Mouse (Mus musculus): ENCODE measurements around the gene Slc25a5. TPM values are rescaled to one million over a fixed set of nuclear protein-coding genes. Genes with fewer than 3 reads are reported as not detected.

The Slc25a5 gene
- polyA plus RNA-seq, 2 experiments: 362 to 536 TPM

GRCm38 (mm10) chrX:36799131-36799879 is 3.9 kb downstream of the Slc25a5 start:
- DNase-seq (ENCODE audit: low spot score) (no peak), ATAC-seq (ENCODE audit: low FRiP score, low read depth) (no peak)
- no peak for TF ChIP-seq POLR2A (IDR thresholded peaks at IDR 0.05; ENCODE audit: borderline replicate concordance, extremely low read depth, insufficient read depth, insufficient read length)
- Histone ChIP-seq H3K9me3 (ENCODE audit: control insufficient read depth, low read length) (no peaks in the 10 kb centered on the region), H3K4me1 (ENCODE audit: control insufficient read depth, insufficient read depth, low read length) (no peaks in the 10 kb centered on the region), H3K4me3 (replicated peaks; ENCODE audit: low read length) (no peak overlapping the region), H3K27me3 (ENCODE audit: control insufficient read depth, insufficient read depth, low read length) (no peaks in the 10 kb centered on the region), H3K36me3 (ENCODE audit: control insufficient read depth, insufficient read depth, low read length) (peaks cover 6% of the 10 kb centered on the region; the same call in 1 of the 2 replicates), H3K9ac (ENCODE audit: low read depth, low read length, severe bottlenecking) (no peak overlapping the region), H3K27ac (replicated peaks; ENCODE audit: low read depth, low read length) (no peak overlapping the region), H3K4me2 (replicated peaks; ENCODE audit: low read depth, low read length, severe bottlenecking) (no peak overlapping the region)
- 52% methylated on average over 6 of the region's 6 CpGs for WGBS

- 79% methylated on average over 5 of the region's 5 CpGs for WGBS
- H3K9ac ChIP-seq (ENCODE audit: low read depth, low read length, severe bottlenecking): no peak overlapping the region
- no peak for TF ChIP-seq POLR2A (IDR thresholded peaks at IDR 0.05; ENCODE audit: borderline replicate concordance, extremely low read depth, insufficient read depth, insufficient read length)
- no peak for ATAC-seq (ENCODE audit: low FRiP score, low read depth)
- H3K27me3 ChIP-seq (ENCODE audit: control insufficient read depth, insufficient read depth, low read length): no peaks in the 10 kb centered on the region
- no peaks in the 10 kb centered on the region for H3K4me1 ChIP-seq (ENCODE audit: control insufficient read depth, insufficient read depth, low read length)
- no peak overlapping the region for H3K4me2 ChIP-seq (replicated peaks; ENCODE audit: low read depth, low read length, severe bottlenecking)
- H3K36me3 ChIP-seq (ENCODE audit: control insufficient read depth, insufficient read depth, low read length): peaks cover under 1% of the 10 kb centered on the region; the same call in 1 of the 2 replicates
- H3K27ac ChIP-seq (replicated peaks; ENCODE audit: low read depth, low read length): no peak overlapping the region
- DNase-seq (ENCODE audit: low spot score): no peak
- H3K4me3 ChIP-seq (replicated peaks; ENCODE audit: low read length): no peak overlapping the region
- no peaks in the 10 kb centered on the region for H3K9me3 ChIP-seq (ENCODE audit: control insufficient read depth, low read length)
Measured at GRCm38 (mm10) chrX:36803189-36803588, 7.7 kb downstream of the Slc25a5 start.

GRCm38 (mm10) chrX:36804196-36804595 is 8.7 kb downstream of the Slc25a5 start:
- WGBS: 39% methylated on average over 5 of the region's 5 CpGs

DNA sequence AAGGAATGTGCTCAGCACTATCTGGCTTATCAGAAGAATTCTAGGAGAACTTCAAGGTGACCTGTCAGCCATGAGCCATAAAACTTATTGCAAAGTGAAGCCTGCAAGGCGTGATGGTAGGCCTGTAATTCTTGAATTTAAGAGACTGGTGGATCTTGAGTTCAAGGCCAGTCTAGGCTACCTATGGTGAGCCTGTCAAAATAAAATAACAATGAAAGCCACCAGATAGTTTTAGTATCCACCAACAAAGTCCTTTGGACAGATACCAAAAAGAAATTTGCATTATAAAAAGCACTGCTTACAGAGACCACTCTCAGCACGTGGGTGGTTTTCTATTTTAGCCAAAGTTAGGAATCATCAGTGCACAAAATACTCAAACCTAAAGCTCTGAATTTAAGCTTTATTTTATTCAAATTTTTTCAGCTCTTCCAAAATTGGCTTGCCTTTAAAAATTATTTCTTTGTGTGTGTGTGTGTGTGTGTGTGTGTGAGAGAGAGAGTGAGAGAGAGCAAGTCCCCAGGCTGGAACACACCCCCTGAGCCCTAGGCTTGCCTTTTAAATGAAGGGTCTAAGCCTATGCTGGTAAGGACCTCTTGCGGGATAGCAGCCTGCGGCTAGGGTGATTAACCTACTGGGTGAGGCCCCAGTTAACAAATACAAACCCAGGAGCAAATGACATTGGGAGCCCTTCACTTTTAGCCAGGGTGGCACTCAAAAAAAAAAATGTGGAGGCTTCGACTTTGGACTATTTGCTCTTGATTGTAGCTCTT is 10.2 kb downstream of the Slc25a5 start:
- no peak overlapping the region for H3K4me3 ChIP-seq (replicated peaks; ENCODE audit: low read length)
- H3K36me3 ChIP-seq (ENCODE audit: control insufficient read depth, insufficient read depth, low read length): no peaks in the 10 kb centered on the region
- H3K9me3 ChIP-seq (ENCODE audit: control insufficient read depth, low read length): no peaks in the 10 kb centered on the region
- H3K9ac ChIP-seq (ENCODE audit: low read depth, low read length, severe bottlenecking): no peak overlapping the region
- ATAC-seq (ENCODE audit: low FRiP score, low read depth) (no peak), DNase-seq (ENCODE audit: low spot score) (no peak)
- no peak for TF ChIP-seq POLR2A (IDR thresholded peaks at IDR 0.05; ENCODE audit: borderline replicate concordance, extremely low read depth, insufficient read depth, insufficient read length)
- H3K4me2 ChIP-seq (replicated peaks; ENCODE audit: low read depth, low read length, severe bottlenecking): no peak overlapping the region
- no peaks in the 10 kb centered on the region for H3K27me3 ChIP-seq (ENCODE audit: control insufficient read depth, insufficient read depth, low read length)
- no peaks in the 10 kb centered on the region for H3K4me1 ChIP-seq (ENCODE audit: control insufficient read depth, insufficient read depth, low read length)
- no peak overlapping the region for H3K27ac ChIP-seq (replicated peaks; ENCODE audit: low read depth, low read length)
- 58% methylated on average over 5 of the region's 5 CpGs for WGBS

More at GRCm38 (mm10) chrX:36804196-36804595, 8.7 kb downstream of the Slc25a5 start:
- H3K4me1 ChIP-seq (ENCODE audit: control insufficient read depth, insufficient read depth, low read length): no peaks in the 10 kb centered on the region
- no peak for TF ChIP-seq POLR2A (IDR thresholded peaks at IDR 0.05; ENCODE audit: borderline replicate concordance, extremely low read depth, insufficient read depth, insufficient read length)
- H3K9me3 ChIP-seq (ENCODE audit: control insufficient read depth, low read length): no peaks in the 10 kb centered on the region
- H3K36me3 ChIP-seq (ENCODE audit: control insufficient read depth, insufficient read depth, low read length): no peaks in the 10 kb centered on the region
- ATAC-seq (ENCODE audit: low FRiP score, low read depth): no peak
- H3K4me2 ChIP-seq (replicated peaks; ENCODE audit: low read depth, low read length, severe bottlenecking): no peak overlapping the region
- no peak overlapping the region for H3K9ac ChIP-seq (ENCODE audit: low read depth, low read length, severe bottlenecking)
- H3K4me3 ChIP-seq (replicated peaks; ENCODE audit: low read length): no peak overlapping the region
- no peak for DNase-seq (ENCODE audit: low spot score)
- no peaks in the 10 kb centered on the region for H3K27me3 ChIP-seq (ENCODE audit: control insufficient read depth, insufficient read depth, low read length)
- no peak overlapping the region for H3K27ac ChIP-seq (replicated peaks; ENCODE audit: low read depth, low read length)
